Mouse (Mus musculus): ENCODE data around the gene Spem1. TPM values are rescaled to one million over a fixed set of nuclear protein-coding genes. Genes with fewer than 3 reads are reported as not detected.
A peak's percentile ranks its signal among the peaks of the same experiment; 100 is the strongest.

Spem1 gene
- total and polyA plus RNA-seq, 3 experiments: not detected

DNA sequence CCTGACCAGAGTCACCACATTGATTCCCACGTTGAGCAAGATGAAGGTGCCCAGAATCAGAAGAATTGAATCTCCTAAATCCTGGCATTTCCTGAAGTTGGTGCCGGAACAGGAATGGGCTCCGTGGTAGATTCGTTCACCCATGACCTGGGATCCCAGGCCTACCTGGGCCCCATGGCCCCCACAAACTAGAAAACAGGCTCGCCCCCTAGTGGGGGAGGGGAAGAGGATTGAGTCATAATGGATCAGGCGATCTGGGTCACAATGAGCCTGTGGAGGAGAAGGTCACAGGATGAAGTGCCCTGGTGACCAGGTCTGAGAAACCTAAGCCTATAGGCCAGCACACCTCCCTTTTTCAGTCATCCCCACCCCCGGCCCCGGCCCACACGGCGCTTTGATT, 6.8 kb downstream of the Spem1 start, which contains the start of gene Gm39566:
Gene Gm39566 (minus strand): TSS at position 144 of the 400 bp plus-strand sequence.
- no peak for TF ChIP-seq ZC3H11A (IDR thresholded peaks at IDR 0.05; ENCODE audit: low read depth, low read length)
- peak; percentile 29; the same call in 1 of the 2 replicates for TF ChIP-seq SMC3 (IDR thresholded peaks at IDR 0.05; ENCODE audit: low read depth, low read length)
- no peak for TF ChIP-seq ELF1 (IDR thresholded peaks at IDR 0.05; ENCODE audit: low read depth, low read length)
- TF ChIP-seq MXI1 (IDR thresholded peaks at IDR 0.05; ENCODE audit: low read depth, low read length): no peak
- peak in 1 of 2 experiments; percentile 47; a peak in 2 of 4 replicates for TF ChIP-seq CTCF (conservative IDR thresholded peaks at IDR 0.05 in 1 of 2, IDR thresholded peaks at IDR 0.05 in 1 of 2; ENCODE audit: low read depth in 2 of 2, low read length in 2 of 2)
- no peak for TF ChIP-seq POLR2A (IDR thresholded peaks at IDR 0.05; ENCODE audit: low read depth, low read length)
- no peak for TF ChIP-seq MAFK (IDR thresholded peaks at IDR 0.05; ENCODE audit: insufficient replicate concordance, low read length)
- peak; percentile 7 for TF ChIP-seq RAD21 (IDR thresholded peaks at IDR 0.05; ENCODE audit: low read depth, low read length)
- no peak within 1 kb of the TSS for H3K9ac ChIP-seq (ENCODE audit: insufficient read depth, low read depth)
- dilution Hi-C loops (cut with MboI; ENCODE audit: extremely low pct_ligation_motif_present, extremely low pct_unique_long_range_greater_than_20kb, low sequenced_read_pairs): no loop called here
- H3K27me3 ChIP-seq (replicated peaks): peaks cover 80% of the 10 kb centered on the region
- H3K9me3 ChIP-seq (replicated peaks; ENCODE audit: low read length): peaks cover 9% of the 10 kb centered on the region
- no peaks in the 10 kb centered on the region for H3K4me1 ChIP-seq (ENCODE audit: control insufficient read depth in 1 of 2, insufficient read depth in 2 of 2)
- H3K4me3 ChIP-seq (replicated peaks in 1 of 3; ENCODE audit: low read depth in 2 of 3, low read length in 2 of 3, poor library complexity in 1 of 3): no peak within 1 kb of the TSS
- no peak for DNase-seq (ENCODE audit: extremely low read depth)
- no peaks in the 10 kb centered on the region for H3K79me2 ChIP-seq (replicated peaks; ENCODE audit: control insufficient read depth, extremely low read depth, insufficient read depth, poor library complexity, severe bottlenecking)
- no peak within 1 kb of the TSS for H3K4me2 ChIP-seq (ENCODE audit: insufficient read depth, low read depth, poor library complexity, severe bottlenecking)
- in situ Hi-C loops (cut with MboI; ENCODE audit: low pct_ligation_motif_present, low pct_unique_long_range_greater_than_20kb, low sequenced_read_pairs): no loop called here
- no peaks in the 10 kb centered on the region for H3K36me3 ChIP-seq (replicated peaks in 1 of 2; ENCODE audit: control insufficient read depth in 1 of 2, insufficient read depth in 1 of 2, low read length in 1 of 2)
- H3K27ac ChIP-seq (ENCODE audit: insufficient read depth, low read depth): no peak within 1 kb of the TSS

GRCm38 (mm10) chr11:69810280-69810679, 11.7 kb downstream of the Spem1 start:
- no peaks in the 10 kb centered on the region for H3K4me1 ChIP-seq (ENCODE audit: control insufficient read depth in 1 of 2, insufficient read depth in 2 of 2)
- H3K4me3 ChIP-seq (replicated peaks in 1 of 3; ENCODE audit: low read depth in 2 of 3, low read length in 2 of 3, poor library complexity in 1 of 3): no peak overlapping the region
- peaks cover 72% of the 10 kb centered on the region for H3K27me3 ChIP-seq (replicated peaks)
- no peaks in the 10 kb centered on the region for H3K36me3 ChIP-seq (replicated peaks in 1 of 2; ENCODE audit: control insufficient read depth in 1 of 2, insufficient read depth in 1 of 2, low read length in 1 of 2)
- H3K9ac ChIP-seq (ENCODE audit: insufficient read depth, low read depth): no peak overlapping the region
- H3K9me3 ChIP-seq (replicated peaks; ENCODE audit: low read length): peaks cover 13% of the 10 kb centered on the region
- dilution Hi-C loops (cut with MboI; ENCODE audit: extremely low pct_ligation_motif_present, extremely low pct_unique_long_range_greater_than_20kb, low sequenced_read_pairs) (no loop called here), in situ Hi-C loops (cut with MboI; ENCODE audit: low pct_ligation_motif_present, low pct_unique_long_range_greater_than_20kb, low sequenced_read_pairs) (no loop called here)
- no peak overlapping the region for H3K27ac ChIP-seq (ENCODE audit: insufficient read depth, low read depth)
- TF ChIP-seq CTCF (conservative IDR thresholded peaks at IDR 0.05 in 1 of 2, IDR thresholded peaks at IDR 0.05 in 1 of 2; ENCODE audit: low read depth in 2 of 2, low read length in 2 of 2) (peak in 1 of 2 experiments; percentile 42; a peak in 2 of 4 replicates), MAX (IDR thresholded peaks at IDR 0.05; ENCODE audit: low read length) (no peak), POLR2A (IDR thresholded peaks at IDR 0.05; ENCODE audit: low read depth, low read length) (no peak), SMC3 (IDR thresholded peaks at IDR 0.05; ENCODE audit: low read depth, low read length) (peak; percentile 16; the same call in 1 of the 2 replicates), CHD2 (IDR thresholded peaks at IDR 0.05; ENCODE audit: low read length) (no peak), BHLHE40 (IDR thresholded peaks at IDR 0.05; ENCODE audit: low read depth, low read length) (no peak), MEF2A (IDR thresholded peaks at IDR 0.05; ENCODE audit: borderline replicate concordance, low read depth, low read length) (no peak), NELFE (IDR thresholded peaks at IDR 0.05; ENCODE audit: low read depth, low read length) (no peak), RAD21 (IDR thresholded peaks at IDR 0.05; ENCODE audit: low read depth, low read length) (peak; percentile 3), JUN (IDR thresholded peaks at IDR 0.05; ENCODE audit: insufficient read depth, low read depth, low read length) (no peak)
- no peaks in the 10 kb centered on the region for H3K79me2 ChIP-seq (replicated peaks; ENCODE audit: control insufficient read depth, extremely low read depth, insufficient read depth, poor library complexity, severe bottlenecking)
- DNase-seq (ENCODE audit: extremely low read depth): no peak
- no peak overlapping the region for H3K4me2 ChIP-seq (ENCODE audit: insufficient read depth, low read depth, poor library complexity, severe bottlenecking)
